Mouse (Mus musculus) kidney, adult 2 months (tissue): Measurements from ENCODE around the gene Plekhh1.

Experiments
- CTCF ChIP-seq: fragments of 200-500 bp; conservative IDR thresholded peaks from 2 replicates; pipeline ENCODE4 v1.5.1; 2011; ENCODE audit warnings: low read depth, mild to moderate bottlenecking, control low read depth, low read length, moderate library complexity, mixed read lengths; ENCODE audit not compliant: insufficient read depth, insufficient read length
- POLR2A ChIP-seq: fragments of 200-500 bp; IDR thresholded peaks from one replicate; pipeline ENCODE4 v1.6.1; 2011; ENCODE audit warnings: low read depth, low read length, control low read depth

- TF ChIP-seq CTCF (no peak), POLR2A (no peak)
Observed at GRCm38 (mm10) chr12:79006076-79006475, 22.9 kb upstream of the Plekhh1 start.
